Mouse (Mus musculus) ES-Bruce4 (cell line): Measurements from ENCODE around the gene Gm42957.

Experiments
- CTCF ChIP-seq: IDR thresholded peaks from one replicate; pipeline ENCODE4 v1.8.1; 2011; ENCODE audit warnings: low read depth, low read length
- EP300 ChIP-seq: IDR thresholded peaks from 2 replicates; pipeline ENCODE4 v1.6.1; 2011; ENCODE audit warnings: low read depth, low read length; ENCODE audit not compliant: insufficient read depth
- POLR2A ChIP-seq: IDR thresholded peaks from one replicate; pipeline ENCODE4 v1.8.1; 2011; ENCODE audit warnings: low read length; ENCODE audit not compliant: insufficient read depth

DNA sequence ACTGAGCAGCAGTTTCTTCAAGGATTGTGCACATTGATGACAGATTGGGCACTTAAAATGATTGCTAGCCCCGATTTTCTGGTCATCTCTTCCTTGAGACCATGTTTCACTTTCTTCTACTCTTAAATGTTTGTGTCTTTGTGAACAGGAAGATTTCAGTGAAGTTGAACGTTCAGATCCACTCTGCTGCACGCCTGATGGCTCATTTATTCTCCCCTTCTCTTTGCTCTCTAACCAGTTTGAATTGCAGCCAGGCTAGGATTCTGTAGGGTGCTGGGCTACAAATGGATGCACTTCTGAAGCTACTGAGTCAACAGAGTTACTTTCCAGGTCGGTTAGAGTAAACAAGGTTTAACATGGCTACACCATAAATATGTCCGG is 32.6 kb upstream of the Gm42957 start:
- TF ChIP-seq CTCF (no peak), EP300 (no peak), POLR2A (no peak)
